Mouse (Mus musculus) thymus, adult 2 months (tissue): ENCODE data around the gene Vstm2l. TPM values are rescaled to one million over a fixed set of nuclear protein-coding genes. Genes with fewer than 3 reads are reported as not detected.

Source experiments
- DNase-seq: peaks from one replicate; pipeline ENCODE4 v3.0.0; 2021
- H3K27ac ChIP-seq: fragments of 200-500 bp; 2 replicates; pipeline ENCODE4 v1.5.1; 2012; ENCODE audit warnings: low read length, control low read depth; ENCODE audit not compliant: control insufficient read depth, insufficient read depth
- H3K27me3 ChIP-seq: fragments of 200-500 bp; 2 replicates; pipeline ENCODE4 v1.6.1; 2012; ENCODE audit warnings: mild to moderate bottlenecking, low read length, moderate library complexity, mixed read lengths; ENCODE audit not compliant: control insufficient read depth, insufficient read depth
- H3K36me3 ChIP-seq: fragments of 200-500 bp; 2 replicates; pipeline ENCODE4 v1.6.1; 2012; ENCODE audit warnings: mild to moderate bottlenecking, low read length, moderate library complexity; ENCODE audit not compliant: control insufficient read depth, insufficient read depth
- H3K4me1 ChIP-seq: fragments of 200-500 bp; replicated peaks from 2 replicates; pipeline ENCODE4 v1.6.1; 2012; ENCODE audit warnings: low read length; ENCODE audit not compliant: control insufficient read depth, insufficient read depth
- H3K4me3 ChIP-seq: fragments of 200-500 bp; 2 replicates; pipeline ENCODE4 v1.5.1; 2012; ENCODE audit warnings: mild to moderate bottlenecking, low read length, control low read depth, moderate library complexity; ENCODE audit not compliant: control insufficient read depth, insufficient read depth
- CTCF ChIP-seq: fragments of 200-500 bp; IDR thresholded peaks from 2 replicates; pipeline ENCODE4 v1.5.1; 2012; ENCODE audit warnings: mild to moderate bottlenecking, control low read depth, low read length, moderate library complexity, borderline replicate concordance; ENCODE audit not compliant: control insufficient read depth, poor library complexity, insufficient read depth; ENCODE audit errors: extremely low read depth
- POLR2A ChIP-seq: fragments of 200-500 bp; IDR thresholded peaks from 2 replicates; pipeline ENCODE4 v1.6.1; 2012; ENCODE audit warnings: mild to moderate bottlenecking, low read length, control low read depth, moderate library complexity; ENCODE audit not compliant: control insufficient read depth, poor library complexity, insufficient read depth; ENCODE audit errors: extremely low read depth
- WGBS: fragments of 180-500 bp; shearing (Covaris S2); methylation state at CpG from one replicate; pipeline ENCODE4 v1.1.7; 2018; 5-methylcytosine and 5-hydroxymethylcytosine counted together
- polyA plus RNA-seq: library from polyadenylated mRNA; depleted of rRNA; stranded (reverse); fragments of >200 nt; gene quantifications from 2 replicates; pipeline ENCODE4 v1.2.3, GENCODE M21; 2012

The Vstm2l gene
- polyA plus RNA-seq, 1 experiment: 0.11 TPM

- peak; percentile 49 for DNase-seq
- TF ChIP-seq CTCF (peak; percentile 44; the same call in 1 of the 2 replicates), POLR2A (no peak)
- Histone ChIP-seq H3K27ac (no peak overlapping the region), H3K4me1 (no peaks in the 10 kb centered on the region), H3K27me3 (peaks cover 7% of the 10 kb centered on the region), H3K36me3 (no peaks in the 10 kb centered on the region), H3K4me3 (peak overlapping the region; percentile 19)
- WGBS: 3% methylated on average over 47 of the region's 47 CpGs
Observed at GRCm38 (mm10) chr2:157943514-157944155, 29.2 kb downstream of the Vstm2l start.

- no peak for DNase-seq
- TF ChIP-seq POLR2A: no peak
- TF ChIP-seq CTCF: no peak
- WGBS: 16% methylated on average over 37 of the region's 37 CpGs
- Histone ChIP-seq H3K27me3 (peaks cover 7% of the 10 kb centered on the region), H3K4me1 (no peaks in the 10 kb centered on the region), H3K27ac (no peak overlapping the region), H3K36me3 (no peaks in the 10 kb centered on the region), H3K4me3 (no peak overlapping the region)
Observed at GRCm38 (mm10) chr2:157944156-157944893, 29.9 kb downstream of the Vstm2l start.

- H3K36me3 ChIP-seq: no peaks in the 10 kb centered on the region
- no peak overlapping the region for H3K4me3 ChIP-seq
- 86% methylated on average over 5 of the region's 5 CpGs for WGBS
- H3K27ac ChIP-seq: no peak overlapping the region
- H3K27me3 ChIP-seq: no peaks in the 10 kb centered on the region
- DNase-seq: no peak
- no peaks in the 10 kb centered on the region for H3K4me1 ChIP-seq
- TF ChIP-seq POLR2A (no peak), CTCF (no peak)
Observed at GRCm38 (mm10) chr2:157953978-157954377, 39.5 kb downstream of the Vstm2l start.

GRCm38 (mm10) chr2:157957707-157958108 is 43.3 kb downstream of the Vstm2l start:
- H3K36me3 ChIP-seq: no peaks in the 10 kb centered on the region
- WGBS: 15% methylated on average over 2 of the region's 2 CpGs
- H3K27me3 ChIP-seq: no peaks in the 10 kb centered on the region
- no peak overlapping the region for H3K4me3 ChIP-seq
- no peak overlapping the region for H3K27ac ChIP-seq
- no peak for DNase-seq
- TF ChIP-seq CTCF: no peak
- no peak for TF ChIP-seq POLR2A
- no peaks in the 10 kb centered on the region for H3K4me1 ChIP-seq

- H3K36me3 ChIP-seq: no peaks in the 10 kb centered on the region
- no peaks in the 10 kb centered on the region for H3K4me1 ChIP-seq
- H3K27me3 ChIP-seq: no peaks in the 10 kb centered on the region
- no peak overlapping the region for H3K27ac ChIP-seq
- no peak for DNase-seq
- WGBS: 18% methylated on average over 3 of the region's 3 CpGs
- H3K4me3 ChIP-seq: no peak overlapping the region
- TF ChIP-seq CTCF (no peak), POLR2A (no peak)
Observed at GRCm38 (mm10) chr2:157967856-157968255, 53.4 kb downstream of the Vstm2l start.

GRCm38 (mm10) chr2:157970124-157970523 is 55.7 kb downstream of the Vstm2l start:
- H3K27me3 ChIP-seq: no peaks in the 10 kb centered on the region
- WGBS: 73% methylated on average over 6 of the region's 6 CpGs
- TF ChIP-seq CTCF: no peak
- no peak for TF ChIP-seq POLR2A
- H3K36me3 ChIP-seq: no peaks in the 10 kb centered on the region
- H3K4me3 ChIP-seq: no peak overlapping the region
- H3K27ac ChIP-seq: no peak overlapping the region
- DNase-seq: no peak
- H3K4me1 ChIP-seq: no peaks in the 10 kb centered on the region

GRCm38 (mm10) chr2:157970669-157971068 is 56.2 kb downstream of the Vstm2l start:
- TF ChIP-seq POLR2A (no peak), CTCF (no peak)
- H3K4me1 ChIP-seq: no peaks in the 10 kb centered on the region
- no peak overlapping the region for H3K27ac ChIP-seq
- H3K4me3 ChIP-seq: no peak overlapping the region
- H3K36me3 ChIP-seq: no peaks in the 10 kb centered on the region
- DNase-seq: peak; percentile 24
- WGBS: 0% methylated on average over 3 of the region's 3 CpGs
- H3K27me3 ChIP-seq: peaks cover 3% of the 10 kb centered on the region; the same call in 1 of the 2 replicates
